Mouse (Mus musculus): Measurements from ENCODE around the gene Efemp2. TPM values are rescaled to one million over a fixed set of nuclear protein-coding genes. Genes with fewer than 3 reads are reported as not detected.

Gene Efemp2
- 10 to 100 TPM; 11.2 to 16.0 TPM for total RNA-seq (2021)

GRCm38 (mm10) chr19:5473720-5474119, at the start of gene Efemp2:
TSS of gene Efemp2 (plus strand) at chr19:5473954.
- DNase-seq (ENCODE audit: low spot score in 2 of 2), result peak; percentile 53 to 55
- intact Hi-C loops (cut with DNase I), result no loop called here

GRCm38 (mm10) chr19:5424092-5424781, 49.5 kb upstream of the Efemp2 start:
- no peak for DNase-seq (ENCODE audit: low spot score in 2 of 2)
- intact Hi-C loops (cut with DNase I), result loop anchor here (2.0 kb wide), 2 partner anchors 33 to 65 kb away; partner anchors contain the start of genes Ccdc85b and Mus81

- intact Hi-C loops (cut with DNase I), result loop anchor here (2.0 kb wide), 2 partner anchors 32 to 64 kb away; partner anchors contain the start of genes Ccdc85b and Mus81
- peak; percentile 91 to 92 for DNase-seq (ENCODE audit: low spot score in 2 of 2)
These were observed 48.7 kb upstream of the Efemp2 start, which contains the start of the genes Drap1 and AI837181 for GRCm38 (mm10) chr19:5424782-5425741. TSS of gene Drap1 (minus strand) at chr19:5424979. TSS of gene AI837181 (plus strand) at chr19:5425144.

GRCm38 (mm10) chr19:5425906-5426565, 47.7 kb upstream of the Efemp2 start:
- intact Hi-C loops (cut with DNase I), result loop anchor here (2.0 kb wide), 2 partner anchors 31 to 63 kb away; partner anchors contain the start of genes Ccdc85b and Mus81
- no peak for DNase-seq (ENCODE audit: low spot score in 2 of 2)

GRCm38 (mm10) chr19:5426640-5427290, 47.0 kb upstream of the Efemp2 start:
- no peak for DNase-seq (ENCODE audit: low spot score in 2 of 2)
- intact Hi-C loops (cut with DNase I), result no loop called here

- DNase-seq (ENCODE audit: low spot score in 2 of 2), result no peak
- intact Hi-C loops (cut with DNase I), result no loop called here
These were observed 45.7 kb upstream of the Efemp2 start for GRCm38 (mm10) chr19:5428083-5428482.

GRCm38 (mm10) chr19:5429219-5429618, 44.5 kb upstream of the Efemp2 start:
- intact Hi-C loops (cut with DNase I), result no loop called here
- DNase-seq (ENCODE audit: low spot score in 2 of 2), result no peak

GRCm38 (mm10) chr19:5429806-5430205, 43.9 kb upstream of the Efemp2 start:
- intact Hi-C loops (cut with DNase I), result no loop called here
- DNase-seq (ENCODE audit: low spot score in 2 of 2), result no peak

- DNase-seq (ENCODE audit: low spot score in 2 of 2), result no peak
- intact Hi-C loops (cut with DNase I), result no loop called here
These were observed 43.3 kb upstream of the Efemp2 start for GRCm38 (mm10) chr19:5430408-5430807.

GRCm38 (mm10) chr19:5431911-5432464, 41.8 kb upstream of the Efemp2 start:
- no peak for DNase-seq (ENCODE audit: low spot score in 2 of 2)
- intact Hi-C loops (cut with DNase I), result no loop called here

- intact Hi-C loops (cut with DNase I), result no loop called here
- no peak for DNase-seq (ENCODE audit: low spot score in 2 of 2)
These were observed 40.5 kb upstream of the Efemp2 start for GRCm38 (mm10) chr19:5432992-5433852.

- intact Hi-C loops (cut with DNase I), result no loop called here
- DNase-seq (ENCODE audit: low spot score in 2 of 2), result no peak
These were observed 39.8 kb upstream of the Efemp2 start for GRCm38 (mm10) chr19:5433951-5434350.

GRCm38 (mm10) chr19:5444371-5444908, 29.3 kb upstream of the Efemp2 start:
- intact Hi-C loops (cut with DNase I), result no loop called here

GRCm38 (mm10) chr19:5444954-5445353, 28.8 kb upstream of the Efemp2 start:
- DNase-seq (ENCODE audit: low spot score in 2 of 2), result no peak
- intact Hi-C loops (cut with DNase I), result no loop called here

More at GRCm38 (mm10) chr19:5444371-5444908, 29.3 kb upstream of the Efemp2 start:
- no peak for DNase-seq (ENCODE audit: low spot score in 2 of 2)

- DNase-seq (ENCODE audit: low spot score in 2 of 2), result no peak
- intact Hi-C loops (cut with DNase I), result no loop called here
These were observed 28.0 kb upstream of the Efemp2 start for GRCm38 (mm10) chr19:5445747-5446146.

- DNase-seq (ENCODE audit: low spot score in 2 of 2), result peak; percentile 70 to 75
- intact Hi-C loops (cut with DNase I), result no loop called here
These were observed 26.0 kb upstream of the Efemp2 start, which contains the start of gene Fosl1 for GRCm38 (mm10) chr19:5447515-5448353. TSS of gene Fosl1 (plus strand) at chr19:5447547.
